Mouse (Mus musculus): ENCODE measurements around the gene Nf1.

The Nf1 gene

DNA sequence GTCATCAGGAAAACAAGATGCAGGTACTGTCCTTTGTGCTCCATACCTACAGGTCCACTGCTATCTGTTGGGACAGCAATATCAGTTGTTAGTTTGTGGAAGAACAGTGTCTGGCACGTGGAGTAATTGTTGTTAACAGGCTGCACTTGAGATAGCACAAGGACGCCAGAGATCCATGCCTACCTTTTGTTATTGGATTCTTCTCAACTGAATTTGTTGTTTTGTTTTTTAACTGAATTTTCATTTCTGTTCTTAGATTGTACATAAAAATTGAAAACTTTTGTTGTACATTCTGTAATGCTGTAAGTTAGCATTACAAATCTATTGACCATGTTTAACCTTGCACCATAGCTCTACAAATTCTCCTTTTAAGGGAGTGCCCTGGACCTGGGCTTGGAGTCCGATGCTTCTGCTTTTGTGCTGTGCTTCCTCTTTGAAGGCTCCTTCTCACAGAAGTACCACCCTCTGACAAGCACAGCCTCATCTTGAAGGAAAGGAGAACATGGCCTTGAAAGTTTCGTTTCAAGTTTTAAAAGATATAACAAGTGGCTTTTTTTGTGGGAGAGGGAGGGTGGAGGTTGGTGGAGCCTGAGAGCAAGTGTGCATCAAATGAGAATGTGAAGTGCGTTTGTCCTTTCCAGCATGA lies 188.4 kb downstream of the Nf1 start:
- in situ Hi-C loops (cut with MboI), result no loop called here

- in situ Hi-C loops (cut with MboI), result no loop called here
Measured at GRCm38 (mm10) chr11:79528601-79529000, 189.1 kb downstream of the Nf1 start.

DNA sequence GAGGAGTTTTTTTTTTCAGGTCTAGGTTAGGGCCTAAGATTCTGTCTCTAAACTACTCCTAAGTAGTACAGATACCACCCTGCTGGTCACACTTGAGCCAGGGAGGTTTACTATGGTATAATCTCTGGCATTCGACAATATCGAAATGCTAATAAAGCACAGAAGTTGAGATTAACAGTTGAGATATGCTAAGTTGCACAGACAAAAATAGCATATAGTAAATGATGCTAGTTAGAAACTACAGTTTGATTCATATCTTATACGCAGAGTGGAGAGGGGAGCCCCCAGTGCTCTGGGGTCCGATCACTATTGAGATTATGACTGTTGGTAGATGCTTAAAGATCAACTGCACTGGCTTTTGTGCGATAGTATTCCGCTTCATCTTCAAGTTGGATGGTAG lies 189.7 kb downstream of the Nf1 start:
- in situ Hi-C loops (cut with MboI), result no loop called here

GRCm38 (mm10) chr11:79529736-79530135 lies 190.2 kb downstream of the Nf1 start:
- in situ Hi-C loops (cut with MboI), result no loop called here

GRCm38 (mm10) chr11:79530333-79530761 lies 190.9 kb downstream of the Nf1 start, which contains the start of the genes Evi2 and Evi2a:
Gene Evi2 (minus strand): TSS chr11:79530589.
Gene Evi2a (minus strand): TSS chr11:79530609.
- in situ Hi-C loops (cut with MboI), result no loop called here

GRCm38 (mm10) chr11:79530774-79531173 lies 191.3 kb downstream of the Nf1 start:
- in situ Hi-C loops (cut with MboI), result no loop called here

DNA sequence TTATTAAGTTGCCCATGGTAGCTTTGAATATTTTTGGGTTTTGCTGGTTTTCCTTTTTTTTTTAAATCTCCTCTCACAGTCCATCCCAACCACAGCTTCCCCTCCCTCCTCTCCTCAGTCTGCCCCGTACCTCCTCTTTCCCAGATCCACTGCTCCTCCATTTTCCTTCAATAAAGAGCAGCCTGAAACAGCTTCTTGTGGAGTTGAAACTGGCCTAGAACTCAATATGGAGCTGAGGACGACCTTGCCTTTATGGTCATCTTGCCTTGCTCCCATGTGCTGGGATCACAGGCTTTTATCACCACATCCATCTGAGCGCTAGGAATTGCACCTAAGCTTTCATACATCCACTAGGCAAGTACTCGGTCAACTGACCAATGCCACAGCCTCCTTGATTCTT lies 192.0 kb downstream of the Nf1 start:
- in situ Hi-C loops (cut with MboI), result no loop called here

- in situ Hi-C loops (cut with MboI), result no loop called here
Measured at GRCm38 (mm10) chr11:79533311-79533710, 193.8 kb downstream of the Nf1 start.

GRCm38 (mm10) chr11:79533950-79534690 lies 194.6 kb downstream of the Nf1 start:
- in situ Hi-C loops (cut with MboI), result no loop called here

GRCm38 (mm10) chr11:79535554-79535953 lies 196.1 kb downstream of the Nf1 start:
- in situ Hi-C loops (cut with MboI), result no loop called here

DNA sequence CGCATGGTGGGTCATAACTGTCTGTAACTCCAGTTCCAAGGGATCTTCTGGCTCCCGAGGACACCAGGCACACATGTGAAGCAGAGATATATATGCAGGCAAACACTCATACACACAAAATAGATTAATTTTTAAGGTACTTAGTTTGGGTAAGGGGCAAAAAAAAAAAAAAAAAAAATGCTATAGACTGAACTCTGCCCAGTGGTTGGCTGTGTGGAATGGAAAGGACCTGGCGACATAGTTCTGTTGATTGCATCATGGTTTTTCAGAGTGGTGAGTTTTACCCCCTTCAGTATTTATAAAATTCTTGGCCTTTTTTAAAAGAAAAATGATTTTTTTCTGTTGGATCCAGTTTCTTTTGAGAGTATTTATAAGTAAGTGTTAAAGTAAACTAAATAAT lies 196.8 kb downstream of the Nf1 start:
- in situ Hi-C loops (cut with MboI), result no loop called here

- in situ Hi-C loops (cut with MboI), result no loop called here
Measured at GRCm38 (mm10) chr11:79552622-79553021, 213.1 kb downstream of the Nf1 start.

- in situ Hi-C loops (cut with MboI), result no loop called here
Measured at GRCm38 (mm10) chr11:79560536-79560935, 221.0 kb downstream of the Nf1 start.

DNA sequence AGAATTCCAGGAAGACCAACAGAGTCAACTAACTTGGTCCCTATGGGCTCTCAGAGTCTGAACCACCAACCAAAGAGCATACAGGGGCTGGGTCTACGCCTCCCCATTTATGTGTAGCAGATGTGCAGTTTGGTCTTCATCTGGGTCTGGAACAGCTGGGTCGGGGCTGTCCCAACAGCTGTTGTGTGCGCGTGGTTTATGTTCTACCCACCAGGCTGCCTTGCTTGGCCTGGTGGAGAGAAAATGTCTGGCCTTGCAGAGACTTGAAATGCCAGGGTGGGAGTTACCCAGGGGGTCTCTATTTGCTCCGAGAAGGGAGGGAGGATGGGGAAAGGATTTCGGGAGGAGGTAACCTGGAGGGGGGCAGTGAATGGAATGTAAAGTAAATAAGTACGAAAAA lies 224.0 kb downstream of the Nf1 start:
- in situ Hi-C loops (cut with MboI), result no loop called here

DNA sequence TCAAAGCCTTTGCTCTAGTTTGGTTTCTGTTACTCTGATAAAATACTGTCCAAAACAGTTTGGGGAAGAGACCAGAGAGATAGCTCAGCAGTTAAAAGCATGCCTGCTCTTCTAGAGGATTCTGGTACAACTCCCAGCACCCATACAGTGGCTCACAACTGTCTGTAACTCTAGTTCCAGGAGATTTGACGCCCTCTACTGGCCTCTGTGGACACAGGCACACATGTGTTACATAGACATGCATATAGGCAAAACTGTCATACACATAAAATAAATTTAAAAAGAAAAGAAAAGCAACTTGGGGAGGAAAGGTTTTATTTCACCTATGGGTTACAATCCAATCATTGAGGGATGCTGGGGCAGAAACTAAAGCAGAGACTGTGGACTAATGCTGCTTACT lies 227.5 kb downstream of the Nf1 start:
- in situ Hi-C loops (cut with MboI), result no loop called here

DNA sequence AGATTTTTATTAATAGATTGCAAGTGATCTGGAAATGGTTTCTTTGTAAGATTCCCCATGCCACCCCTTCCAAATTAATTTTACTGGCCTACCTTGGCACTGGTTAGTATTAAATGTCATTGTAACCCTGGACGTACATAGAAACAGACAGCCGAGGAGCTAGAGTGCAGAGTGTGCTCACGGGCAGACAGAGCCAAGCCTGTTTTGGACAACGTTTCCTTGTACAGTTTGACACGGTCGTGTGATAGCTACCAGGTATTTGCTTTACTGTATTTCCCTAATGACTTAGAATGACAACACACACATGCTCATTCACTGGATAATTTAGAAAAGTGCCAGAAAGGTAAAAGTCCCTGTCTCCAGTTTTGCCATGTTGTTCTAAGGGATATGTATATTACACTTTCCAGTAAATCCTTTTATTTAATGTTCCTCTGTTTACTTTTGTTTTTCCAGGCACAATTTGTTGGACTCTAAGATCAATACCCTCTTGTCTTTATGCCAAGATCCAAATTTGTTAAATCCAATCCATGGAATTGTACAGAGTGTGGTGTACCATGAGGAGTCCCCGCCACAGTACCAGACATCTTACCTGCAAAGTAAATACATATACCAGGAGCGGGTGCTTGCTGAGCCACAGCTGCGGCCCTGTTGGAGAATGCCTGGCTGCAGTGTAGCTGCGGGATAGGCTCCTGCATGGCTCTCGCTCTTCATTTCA lies 228.9 kb downstream of the Nf1 start:
- in situ Hi-C loops (cut with MboI), result no loop called here

DNA sequence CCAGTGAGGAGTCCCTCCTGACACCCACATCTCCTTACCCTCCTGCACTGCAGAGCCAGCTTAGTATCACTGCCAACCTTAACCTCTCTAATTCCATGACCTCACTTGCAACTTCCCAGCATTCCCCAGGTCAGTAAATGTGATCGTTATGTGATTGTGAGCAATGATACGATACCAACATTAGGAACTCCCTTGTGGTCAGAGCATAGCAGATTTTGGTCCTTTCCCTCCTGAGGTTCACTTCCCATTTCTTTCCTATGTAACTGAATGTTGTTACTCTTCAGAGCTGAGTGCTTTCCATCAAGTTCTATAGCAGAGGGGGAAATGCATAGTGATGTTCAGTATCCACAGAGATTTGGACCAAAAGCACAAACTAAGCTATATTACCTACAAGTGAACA lies 230.8 kb downstream of the Nf1 start:
- in situ Hi-C loops (cut with MboI), result no loop called here

DNA sequence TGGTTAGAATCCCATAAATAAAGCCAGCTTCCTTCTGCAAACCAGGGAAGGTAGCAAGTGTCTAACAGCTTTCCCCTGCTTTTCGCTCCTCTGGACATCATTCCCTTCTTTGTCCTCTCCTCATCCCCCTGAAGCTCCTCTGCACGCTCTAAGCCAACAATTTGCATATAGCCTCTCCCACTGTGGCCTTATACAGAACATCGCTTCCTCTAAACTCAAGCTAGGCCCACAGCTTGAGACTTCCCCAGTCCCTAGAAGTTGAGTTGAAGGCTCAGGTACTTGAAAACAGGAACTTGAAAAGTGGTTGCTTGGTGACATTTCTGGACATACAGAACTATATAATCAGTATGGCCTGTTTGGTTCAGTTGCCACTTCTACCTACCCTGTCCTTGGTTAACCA lies 234.3 kb downstream of the Nf1 start:
- in situ Hi-C loops (cut with MboI), result no loop called here

DNA sequence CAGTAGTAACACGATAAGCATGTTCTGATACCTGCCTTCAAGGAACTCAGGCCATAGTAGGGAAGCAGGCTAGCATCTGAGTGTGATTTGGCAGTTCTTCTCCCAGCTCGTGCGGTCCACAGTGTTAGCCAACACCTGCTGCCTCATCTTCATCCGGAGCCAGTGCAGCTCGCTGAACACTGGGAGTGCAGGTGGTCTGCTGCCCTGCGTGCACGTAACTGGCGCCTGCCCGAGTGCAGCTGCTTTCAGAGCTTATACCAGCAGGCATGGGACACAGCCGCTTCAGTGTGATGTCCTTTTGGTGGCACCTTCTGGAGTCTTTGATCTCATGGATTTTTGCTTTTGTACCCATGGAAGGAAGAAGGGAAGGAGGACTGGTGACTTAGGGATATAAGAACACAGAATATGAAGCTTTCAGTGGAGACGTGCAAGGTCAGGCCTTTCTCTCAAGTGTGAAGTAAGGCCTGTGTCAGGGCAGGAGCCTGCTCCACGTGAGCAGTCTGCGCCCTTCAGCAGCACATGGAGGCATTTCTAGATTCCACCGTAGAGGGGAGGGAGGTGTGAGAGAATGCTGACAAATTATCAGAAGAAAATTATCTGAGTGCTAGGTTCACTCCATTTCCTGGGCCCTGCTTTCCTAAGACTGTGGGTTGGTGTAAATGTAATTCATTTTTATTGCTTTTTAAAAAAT lies 236.0 kb downstream of the Nf1 start:
- in situ Hi-C loops (cut with MboI), result loop anchor here (25.0 kb wide), 1 partner anchor 337 kb away; no protein-coding TSS in a partner anchor

- in situ Hi-C loops (cut with MboI), result loop anchor here (25.0 kb wide), 1 partner anchor 335 kb away; no protein-coding TSS in a partner anchor
Measured at GRCm38 (mm10) chr11:79577741-79578140, 238.2 kb downstream of the Nf1 start.

- in situ Hi-C loops (cut with MboI), result loop anchor here (5.0 to 25.0 kb wide), 2 partner anchors 107 to 332 kb away; no protein-coding TSS in a partner anchor
Measured at GRCm38 (mm10) chr11:79580660-79581059, 241.2 kb downstream of the Nf1 start.

GRCm38 (mm10) chr11:79581257-79581656 lies 241.8 kb downstream of the Nf1 start:
- in situ Hi-C loops (cut with MboI), result loop anchor here (5.0 to 25.0 kb wide), 2 partner anchors 106 to 331 kb away; no protein-coding TSS in a partner anchor
